Mouse (Mus musculus) brain, adult 10 weeks (tissue): Measurements from ENCODE around the gene Grm2. TPM values are rescaled to one million over a fixed set of nuclear protein-coding genes. Genes with fewer than 3 reads are reported as not detected.

Source experiments
- polyA plus RNA-seq: library from polyadenylated mRNA; stranded (reverse); fragments of 350-450 nt; fragmentation: Illumina TruSeq; extraction: RNeasy Lipid Tissue Mini Kit (QIAGEN cat#74804); gene quantifications from one replicate; pipeline ENCODE4 v1.2.3, GENCODE M21; 2015; ENCODE audit warnings: low read depth, low replicate concordance

Gene Grm2
- polyA plus RNA-seq = 19.8 TPM

GRCm38 (mm10) chr9:106655884-106656720 lies at the start of gene Grm2:
TSS of gene Grm2 (minus strand) at chr9:106656082.

GRCm38 (mm10) chr9:106685249-106686101 lies 29.6 kb upstream of the Grm2 start, which contains the start of gene Tex264:
TSS of gene Tex264 (minus strand) at chr9:106685927.

GRCm38 (mm10) chr9:106626282-106626681 lies 29.6 kb downstream of the Grm2 start, which contains the start of gene Iqcf6:
TSS of gene Iqcf6 (plus strand) at chr9:106626582.

Other genes starting within 250 kb of the Grm2 start
- 573 TPM for gene Rpl29, start 226.6 kb downstream of the Grm2 start, polyA plus RNA-seq
- gene Acy1, start 217.8 kb downstream of the Grm2 start, polyA plus RNA-seq = 19.3 TPM
- 23.2 TPM for gene Abhd14b, start 208.6 kb downstream of the Grm2 start, polyA plus RNA-seq
- gene Abhd14a, start 208.4 kb downstream of the Grm2 start, polyA plus RNA-seq = 52.0 TPM
- 165 TPM for gene Pcbp4, start 202.8 kb downstream of the Grm2 start, polyA plus RNA-seq
- gene Gpr62, start 190.1 kb downstream of the Grm2 start, polyA plus RNA-seq = 10.9 TPM
- gene Rrp9, start 180.1 kb downstream of the Grm2 start, polyA plus RNA-seq = 37.0 TPM
- gene Parp3, start 179.1 kb downstream of the Grm2 start, polyA plus RNA-seq = 4.1 TPM
- not detected for gene Iqcf1, start 156.1 kb downstream of the Grm2 start, polyA plus RNA-seq
- gene Iqcf5, start 141.5 kb downstream of the Grm2 start, polyA plus RNA-seq = not detected
- gene Iqcf3, start 94.5 kb downstream of the Grm2 start, polyA plus RNA-seq = not detected
- not detected for gene Iqcf4, start 85.1 kb downstream of the Grm2 start, polyA plus RNA-seq
- gene Iqcf6, start 29.5 kb downstream of the Grm2 start, polyA plus RNA-seq = not detected
- gene Tex264, start 29.8 kb upstream of the Grm2 start, polyA plus RNA-seq = 89.0 TPM
- 7.5 TPM for gene Rad54l2, start 133.1 kb upstream of the Grm2 start, polyA plus RNA-seq
- 25.0 TPM for gene Dcaf1, start 165.8 kb upstream of the Grm2 start, polyA plus RNA-seq
- gene Rbm15b, start 231.3 kb upstream of the Grm2 start, polyA plus RNA-seq = 26.4 TPM
- 157 TPM for gene Manf, start 235.9 kb upstream of the Grm2 start, polyA plus RNA-seq